Mouse (Mus musculus): ENCODE data around the gene Ttc7b.
A peak's percentile ranks its signal among the peaks of the same experiment; 100 is the strongest.

GRCm38 (mm10) chr12:100520077-100520793 lies 391 bp downstream of the Ttc7b start:
- TF ChIP-seq POLR2A (IDR thresholded peaks at IDR 0.05; ENCODE audit: borderline replicate concordance, extremely low read depth, insufficient read depth, insufficient read length, poor library complexity, severe bottlenecking) (0 out of 2 replicates have a peak, but pooled peaks have one; percentile 11), CTCF (IDR thresholded peaks at IDR 0.05; ENCODE audit: borderline replicate concordance, extremely low read depth, insufficient read depth, insufficient read length) (no peak)

All from brain, embryonic 14.5 days (tissue).